Comparison of ENCODE assay signal across 9 mouse cellular contexts in the genomic region with DNA sequence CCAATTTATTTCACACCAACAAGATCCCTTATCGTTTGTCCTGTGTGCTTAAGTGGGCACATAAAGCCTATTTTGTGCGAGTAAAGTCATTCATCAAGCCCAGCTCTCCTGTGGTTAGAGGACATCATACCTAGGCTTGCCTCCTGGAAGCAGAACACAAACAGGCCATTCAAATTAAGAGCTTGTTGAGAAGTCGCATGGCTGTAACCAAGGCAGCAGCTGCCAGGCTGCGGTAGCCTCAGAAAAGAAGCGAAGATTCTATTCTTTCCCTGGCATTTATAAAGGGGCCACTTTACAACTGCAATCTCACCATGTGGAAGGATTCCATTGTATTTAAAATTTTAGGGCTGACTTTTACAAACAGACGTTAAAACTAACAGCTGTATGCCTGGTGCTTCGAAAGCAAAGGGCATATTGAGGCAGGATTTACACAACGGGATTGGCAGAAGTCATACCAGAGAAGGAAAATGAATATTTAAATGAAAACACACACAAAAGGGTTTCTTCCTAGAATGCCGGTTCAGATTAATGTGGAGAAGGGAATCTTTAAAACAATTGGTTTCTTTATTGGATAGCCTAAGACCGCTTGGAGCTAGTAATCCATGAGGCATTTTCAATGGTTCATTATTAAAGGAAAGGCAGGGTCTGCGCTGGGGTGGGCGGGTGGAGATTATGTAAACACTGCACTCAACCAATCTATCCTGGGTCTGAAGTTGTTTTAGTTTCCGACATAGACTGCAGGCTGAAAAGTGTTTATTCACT.
DNase-seq lines count a peak whose midpoint lies in the region; ATAC-seq lines count a peak whose summit lies in the region.
"Had no signal": no experiment of that assay in that cellular context is flagged by ENCODE, and none has a peak within 500 bp of the region (broad histone marks: within the 10 kb centered on the region; RNA-seq: fewer than 3 reads in every experiment).

No protein-coding gene starts in this region.

- WGBS in hindbrain, embryonic 10.5 days, result 30% methylated on average over 13 of the region's 13 CpGs
- WGBS in midbrain, embryonic 14.5 days, result 3% methylated on average over 13 of the region's 13 CpGs

- peak overlapping the region; percentile 55 for H3K4me2 ChIP-seq in midbrain, embryonic 14.5 days (ENCODE audit: low read length)

- peak overlapping the region; percentile 35; the same call in 1 of the 2 replicates for H3K27ac ChIP-seq in hindbrain, embryonic 10.5 days
- H3K27ac ChIP-seq in midbrain, embryonic 14.5 days (replicated peaks; ENCODE audit: low read depth, low read length), result 0 out of 2 replicates have a peak overlapping the region, but pooled peaks have one; percentile 9
- H3K27ac ChIP-seq: heart, embryonic 10.5 days had no signal

- peaks cover 12% of the 10 kb centered on the region for H3K27me3 ChIP-seq in hindbrain, embryonic 10.5 days (ENCODE audit: insufficient read depth, poor library complexity, severe bottlenecking)
- H3K27me3 ChIP-seq in midbrain, embryonic 14.5 days (ENCODE audit: control insufficient read depth, insufficient read depth, low read length), result peaks cover 36% of the 10 kb centered on the region

- peak overlapping the region; percentile 28 for H3K4me3 ChIP-seq in hindbrain, embryonic 10.5 days
- peak overlapping the region; percentile 15 for H3K4me3 ChIP-seq in midbrain, embryonic 14.5 days (replicated peaks; ENCODE audit: low read depth, low read length)
- H3K4me3 ChIP-seq: heart, embryonic 10.5 days had no signal

- peaks cover 15% of the 10 kb centered on the region for H3K4me1 ChIP-seq in hindbrain, embryonic 10.5 days (replicated peaks)
- H3K4me1 ChIP-seq in midbrain, embryonic 14.5 days (ENCODE audit: control insufficient read depth, insufficient read depth, low read length), result peaks cover 13% of the 10 kb centered on the region; the same call in 1 of the 2 replicates
- H3K4me1 ChIP-seq: heart, embryonic 10.5 days had no signal

- no peak overlapping the region for H3K9ac ChIP-seq in midbrain, embryonic 14.5 days (replicated peaks; ENCODE audit: low read length)

- ATAC-seq in midbrain, embryonic 14.5 days (ENCODE audit: low FRiP score, low TSS enrichment), result peak; percentile 85
- no peak for ATAC-seq in megakaryocyte progenitor cell, adult 5-6 weeks (replicated peaks; ENCODE audit: poor library complexity)
- no peak for ATAC-seq in erythroblast, adult 5-6 weeks (replicated peaks; ENCODE audit: low FRiP score, poor library complexity, severe bottlenecking)

- peak; percentile 2 for DNase-seq in cerebellum, adult 9-11 months
- DNase-seq in cerebellum, postnatal 4 days (ENCODE audit: low spot score in 2 of 2), result no peak
- peak; percentile 48 for DNase-seq in brain, adult 2 months (ENCODE audit: low read depth, low spot score)
- DNase-seq in hindbrain, embryonic 10.5 days (ENCODE audit: low spot score), result peak; percentile 53
- peak; percentile 80 for DNase-seq in midbrain, embryonic 14.5 days
- DNase-seq in adrenal gland, postnatal 4 days (ENCODE audit: low spot score in 2 of 2), result no peak

- H3K9me3 ChIP-seq in hindbrain, embryonic 10.5 days, result no peaks in the 10 kb centered on the region
- no peaks in the 10 kb centered on the region for H3K9me3 ChIP-seq in midbrain, embryonic 14.5 days (ENCODE audit: control insufficient read depth, low read length)
- H3K9me3 ChIP-seq: heart, embryonic 10.5 days had no signal

- no peaks in the 10 kb centered on the region for H3K36me3 ChIP-seq in hindbrain, embryonic 10.5 days
- H3K36me3 ChIP-seq in midbrain, embryonic 14.5 days (ENCODE audit: control insufficient read depth, insufficient read depth, low read length), result no peaks in the 10 kb centered on the region
- H3K36me3 ChIP-seq: heart, embryonic 10.5 days had no signal

Comparison
In these comparisons a context has a peak if more than half of its experiments do, and no peak if none do; other contexts are left out.
1. DNase-seq: peak in cerebellum, adult 9-11 months (single experiment), brain, adult 2 months (single experiment), hindbrain, embryonic 10.5 days (single experiment) and midbrain, embryonic 14.5 days (single experiment); none in cerebellum, postnatal 4 days (0 of 2) and adrenal gland, postnatal 4 days (0 of 2).